Mouse (Mus musculus) intestine, postnatal 0 days (tissue): Measurements from ENCODE around the gene Phyhipl. TPM values are rescaled to one million over a fixed set of nuclear protein-coding genes. Genes with fewer than 3 reads are reported as not detected.

Source experiments
- ATAC-seq: fragments of 200-750 bp; cut with Nextera tagmentation; 2 replicates; pipeline ENCODE4 v1.8.0; 2017; ENCODE audit warnings: mild to moderate bottlenecking, moderate TSS enrichment, moderate library complexity
- H3K27ac ChIP-seq: fragments of 300-500 bp; sonication (generic); 2 replicates; pipeline ENCODE4 v1.5.1; 2014; ENCODE audit warnings: mild to moderate bottlenecking, low read depth, low read length, moderate library complexity
- H3K27me3 ChIP-seq: fragments of 300-500 bp; sonication (generic); replicated peaks from 2 replicates; pipeline ENCODE4 v1.6.1; 2014; ENCODE audit warnings: low read length, mixed read lengths; ENCODE audit not compliant: control insufficient read depth, insufficient read depth
- H3K36me3 ChIP-seq: fragments of 300-500 bp; sonication (generic); 2 replicates; pipeline ENCODE4 v1.6.1; 2014; ENCODE audit warnings: mild to moderate bottlenecking, moderate library complexity; ENCODE audit not compliant: control insufficient read depth, insufficient read depth
- H3K4me1 ChIP-seq: fragments of 300-500 bp; sonication (generic); replicated peaks from 2 replicates; pipeline ENCODE4 v1.6.1; 2014; ENCODE audit warnings: antibody characterized with exemption, low read length, mixed read lengths; ENCODE audit not compliant: control insufficient read depth, insufficient read depth
- H3K4me2 ChIP-seq: fragments of 300-500 bp; sonication (generic); replicated peaks from 2 replicates; pipeline ENCODE4 v1.6.1; 2014; ENCODE audit warnings: low read depth, mild to moderate bottlenecking, moderate library complexity
- H3K4me3 ChIP-seq: fragments of 300-500 bp; sonication (generic); 2 replicates; pipeline ENCODE4 v1.5.1; 2014; ENCODE audit warnings: low read depth, low read length
- H3K9ac ChIP-seq: fragments of 300-500 bp; sonication (generic); 2 replicates; pipeline ENCODE4 v1.6.1; 2014; ENCODE audit warnings: mild to moderate bottlenecking, low read depth, low read length
- H3K9me3 ChIP-seq: fragments of 300-500 bp; sonication (generic); 2 replicates; pipeline ENCODE4 v1.6.1; 2016; ENCODE audit warnings: mixed run types; ENCODE audit not compliant: control insufficient read depth
- CTCF ChIP-seq: sonication (generic); IDR thresholded peaks from 2 replicates; pipeline ENCODE4 v1.5.1; 2016; ENCODE audit warnings: low read depth, mild to moderate bottlenecking, control low read depth, antibody characterized with exemption, moderate library complexity
- WGBS: fragments of 180-500 bp; shearing (Covaris S2); extraction: QIAGEN DNeasy Blood & Tissue Kit; methylation state at CpG from one replicate; pipeline ENCODE4 v1.1.7; 2014; 5-methylcytosine and 5-hydroxymethylcytosine counted together
- polyA plus RNA-seq: library from polyadenylated mRNA; unstranded; fragments of >200 nt; fragmentation: Nextera tagmentation; extraction: Ambion mirVana; gene quantifications from 2 replicates; pipeline ENCODE4 v1.2.1, GENCODE M21; 2015

Phyhipl gene
- polyA plus RNA-seq, 1 experiment from 2014 or later, result 1.8 TPM

- Histone ChIP-seq H3K9me3 (no peaks in the 10 kb centered on the region), H3K9ac (no peak overlapping the region), H3K27me3 (no peaks in the 10 kb centered on the region), H3K4me2 (no peak overlapping the region), H3K4me1 (no peaks in the 10 kb centered on the region), H3K4me3 (no peak overlapping the region), H3K36me3 (no peaks in the 10 kb centered on the region), H3K27ac (no peak overlapping the region)
- ATAC-seq, result no peak
- no peak for TF ChIP-seq CTCF
- 95% methylated on average over 1 of the region's 1 CpGs for WGBS
Measured at GRCm38 (mm10) chr10:70611633-70612032, 44.1 kb downstream of the Phyhipl start.

- WGBS, result 1% methylated on average over 28 of the region's 28 CpGs
- H3K4me1 ChIP-seq, result peaks cover 4% of the 10 kb centered on the region; the same call in 1 of the 2 replicates
- no peak overlapping the region for H3K27ac ChIP-seq
- ATAC-seq, result peak; percentile 14; the same call in 1 of the 2 replicates
- H3K4me2 ChIP-seq, result peak overlapping the region; percentile 94
- H3K9ac ChIP-seq, result no peak overlapping the region
- no peaks in the 10 kb centered on the region for H3K36me3 ChIP-seq
- peak overlapping the region; percentile 58 for H3K4me3 ChIP-seq
- H3K9me3 ChIP-seq, result no peaks in the 10 kb centered on the region
- TF ChIP-seq CTCF, result no peak
- peaks cover 23% of the 10 kb centered on the region for H3K27me3 ChIP-seq
Measured at GRCm38 (mm10) chr10:70599925-70600305, 55.9 kb downstream of the Phyhipl start.

GRCm38 (mm10) chr10:70599126-70599924, 56.4 kb downstream of the Phyhipl start:
- Histone ChIP-seq H3K4me3 (peak overlapping the region; percentile 58), H3K4me1 (peaks cover 4% of the 10 kb centered on the region; the same call in 1 of the 2 replicates), H3K36me3 (no peaks in the 10 kb centered on the region), H3K27me3 (peaks cover 23% of the 10 kb centered on the region), H3K27ac (no peak overlapping the region), H3K4me2 (peak overlapping the region; percentile 94), H3K9me3 (no peaks in the 10 kb centered on the region), H3K9ac (no peak overlapping the region)
- ATAC-seq, result peak; percentile 97
- TF ChIP-seq CTCF, result peak; percentile 18; the same call in 1 of the 2 replicates
- WGBS, result under 1% methylated on average over 113 of the region's 124 CpGs

GRCm38 (mm10) chr10:70598516-70599125, 57.1 kb downstream of the Phyhipl start:
- Histone ChIP-seq H3K27me3 (peaks cover 23% of the 10 kb centered on the region), H3K36me3 (no peaks in the 10 kb centered on the region), H3K4me3 (peak overlapping the region; percentile 58), H3K9ac (no peak overlapping the region), H3K4me2 (peak overlapping the region; percentile 94), H3K27ac (no peak overlapping the region), H3K4me1 (peaks cover 4% of the 10 kb centered on the region; the same call in 1 of the 2 replicates), H3K9me3 (no peaks in the 10 kb centered on the region)
- peak; percentile 15; the same call in 1 of the 2 replicates for ATAC-seq
- TF ChIP-seq CTCF, result no peak
- WGBS, result 1% methylated on average over 48 of the region's 48 CpGs

GRCm38 (mm10) chr10:70598081-70598515, 57.7 kb downstream of the Phyhipl start:
- no peak for TF ChIP-seq CTCF
- no peaks in the 10 kb centered on the region for H3K36me3 ChIP-seq
- peaks cover 4% of the 10 kb centered on the region; the same call in 1 of the 2 replicates for H3K4me1 ChIP-seq
- ATAC-seq, result no peak
- peaks cover 23% of the 10 kb centered on the region for H3K27me3 ChIP-seq
- no peaks in the 10 kb centered on the region for H3K9me3 ChIP-seq
- H3K9ac ChIP-seq, result no peak overlapping the region
- WGBS, result 21% methylated on average over 10 of the region's 10 CpGs
- H3K4me3 ChIP-seq, result peak overlapping the region; percentile 58; the same call in 1 of the 2 replicates
- no peak overlapping the region for H3K27ac ChIP-seq
- H3K4me2 ChIP-seq, result peak overlapping the region; percentile 94

- TF ChIP-seq CTCF, result peak; percentile 53
- H3K9me3 ChIP-seq, result no peaks in the 10 kb centered on the region
- no peak overlapping the region for H3K27ac ChIP-seq
- peaks cover 11% of the 10 kb centered on the region; the same call in 1 of the 2 replicates for H3K27me3 ChIP-seq
- no peak for ATAC-seq
- no peak overlapping the region for H3K9ac ChIP-seq
- no peak overlapping the region for H3K4me3 ChIP-seq
- no peak overlapping the region for H3K4me2 ChIP-seq
- peaks cover 4% of the 10 kb centered on the region; the same call in 1 of the 2 replicates for H3K4me1 ChIP-seq
- 45% methylated on average over 1 of the region's 1 CpGs for WGBS
- no peaks in the 10 kb centered on the region for H3K36me3 ChIP-seq
Measured at GRCm38 (mm10) chr10:70594007-70594406, 61.8 kb downstream of the Phyhipl start.
